Mouse (Mus musculus): ENCODE measurements around the gene Slco1b2. TPM values are rescaled to one million over a fixed set of nuclear protein-coding genes. Genes with fewer than 3 reads are reported as not detected.

Slco1b2 gene
- polyA plus RNA-seq (2012; rRNA removed; ENCODE audit: low replicate concordance): not detected in 2 replicates

GRCm38 (mm10) chr6:141629291-141629690 lies at the start of gene Slco1b2:
Gene Slco1b2 (plus strand): TSS chr6:141629518.

Other genes starting within 250 kb of the Slco1b2 start
- gene Slco1c1, start 105.2 kb upstream of the Slco1b2 start, polyA plus RNA-seq (2012; rRNA removed; ENCODE audit: low replicate concordance): not detected in 2 replicates
- gene Gm5724, start 144.3 kb downstream of the Slco1b2 start, polyA plus RNA-seq (2012; rRNA removed; ENCODE audit: low replicate concordance): not detected in 2 replicates
- not detected in 2 replicates for gene Slco1a4, start 226.7 kb downstream of the Slco1b2 start, polyA plus RNA-seq (2012; rRNA removed; ENCODE audit: low replicate concordance)